Mouse (Mus musculus) adrenal gland, adult 10 weeks (tissue): ENCODE results near the gene Lrrc4. TPM values are rescaled to one million over a fixed set of nuclear protein-coding genes. Genes with fewer than 3 reads are reported as not detected.

Experiments
- polyA plus RNA-seq: library from polyadenylated mRNA; stranded (reverse); fragments of 350-450 nt; fragmentation: Illumina TruSeq; extraction: RNeasy Lipid Tissue Mini Kit (QIAGEN cat#74804); gene quantifications from one replicate; pipeline ENCODE4 v1.2.3, GENCODE M21; 2014; ENCODE audit warnings: low read depth, low replicate concordance

Lrrc4 gene
- polyA plus RNA-seq = 2.4 TPM

GRCm38 (mm10) chr6:28831011-28831853, at the start of gene Lrrc4:
Gene Lrrc4, minus strand, starts transcription at chr6:28831747.

Other genes with a start within 250 kb of the Lrrc4 start
- gene Lep, start 228.5 kb upstream of the Lrrc4 start, polyA plus RNA-seq = 1.6 TPM